Mouse (Mus musculus): ENCODE data around the gene Crybg1. TPM values are rescaled to one million over a fixed set of nuclear protein-coding genes. Genes with fewer than 3 reads are reported as not detected.

Gene Crybg1
- polyA plus RNA-seq, 1 experiment from 2014 or later = 0.21 TPM

DNA sequence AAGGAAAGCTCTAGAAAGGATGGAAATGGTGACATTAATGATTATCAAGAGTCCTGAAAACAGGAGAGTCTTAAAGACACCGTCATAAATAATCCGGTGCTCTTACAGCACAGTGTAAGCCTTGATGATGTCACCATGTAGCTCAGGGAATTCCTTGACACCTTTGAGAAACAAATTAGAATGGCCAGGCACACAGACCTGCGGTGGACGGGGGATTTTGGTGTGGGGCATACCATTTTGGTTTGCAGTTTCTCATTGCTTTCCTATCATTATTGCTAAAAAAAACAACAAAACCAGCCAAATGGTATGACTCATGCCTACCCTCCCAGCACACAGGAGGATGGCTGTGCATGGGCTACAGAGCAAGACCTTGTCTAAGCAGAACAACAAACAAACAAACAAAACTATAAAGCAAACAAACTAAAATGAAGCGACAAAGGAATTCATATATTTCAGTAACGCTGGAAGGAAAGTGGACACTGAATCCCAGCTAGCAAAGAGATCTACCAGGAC, 82.7 kb downstream of the Crybg1 start:
- Histone ChIP-seq H3K27ac (no peak overlapping the region), H3K9me3 (ENCODE audit: control insufficient read depth, low read length) (no peaks in the 10 kb centered on the region), H3K9ac (no peak overlapping the region), H3K4me2 (replicated peaks) (no peak overlapping the region), H3K36me3 (replicated peaks; ENCODE audit: control insufficient read depth, insufficient read depth) (no peaks in the 10 kb centered on the region), H3K4me3 (replicated peaks; ENCODE audit: low read length) (no peak overlapping the region), H3K4me1 (replicated peaks; ENCODE audit: control insufficient read depth, insufficient read depth, low read length) (no peaks in the 10 kb centered on the region), H3K27me3 (ENCODE audit: control insufficient read depth, insufficient read depth, low read length) (no peaks in the 10 kb centered on the region)
- WGBS = 95% methylated on average over 6 of the region's 6 CpGs
- DNase-seq (ENCODE audit: low spot score) (no peak), ATAC-seq (ENCODE audit: low FRiP score) (no peak)

DNA sequence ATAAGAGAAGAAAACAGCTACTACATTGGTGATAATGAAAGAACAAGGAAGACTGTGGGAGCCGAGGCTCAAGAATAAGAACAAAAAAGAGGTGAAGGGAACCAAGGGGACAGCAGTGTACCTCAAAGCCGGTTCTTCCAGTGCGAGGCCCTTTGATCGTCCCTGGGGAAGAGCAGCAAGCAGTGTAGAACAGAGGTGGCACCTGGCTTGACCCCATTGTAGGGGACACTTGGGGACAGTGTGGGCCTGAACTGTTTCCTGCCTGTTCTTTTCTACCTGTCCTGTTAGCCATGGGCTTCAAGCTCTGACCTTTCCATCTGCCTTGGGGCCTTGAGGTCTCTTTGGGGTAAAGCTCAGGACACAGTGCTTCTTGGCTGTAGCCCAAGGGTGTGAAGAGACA, 85.7 kb downstream of the Crybg1 start:
- H3K4me1 ChIP-seq (replicated peaks; ENCODE audit: control insufficient read depth, insufficient read depth, low read length) = no peaks in the 10 kb centered on the region
- ATAC-seq (ENCODE audit: low FRiP score) = no peak
- H3K36me3 ChIP-seq (replicated peaks; ENCODE audit: control insufficient read depth, insufficient read depth) = no peaks in the 10 kb centered on the region
- WGBS = 94% methylated on average over 4 of the region's 4 CpGs
- H3K27ac ChIP-seq = no peak overlapping the region
- H3K9ac ChIP-seq = no peak overlapping the region
- H3K4me3 ChIP-seq (replicated peaks; ENCODE audit: low read length) = no peak overlapping the region
- no peaks in the 10 kb centered on the region for H3K27me3 ChIP-seq (ENCODE audit: control insufficient read depth, insufficient read depth, low read length)
- H3K9me3 ChIP-seq (ENCODE audit: control insufficient read depth, low read length) = no peaks in the 10 kb centered on the region
- H3K4me2 ChIP-seq (replicated peaks) = no peak overlapping the region
- no peak for DNase-seq (ENCODE audit: low spot score)

DNA sequence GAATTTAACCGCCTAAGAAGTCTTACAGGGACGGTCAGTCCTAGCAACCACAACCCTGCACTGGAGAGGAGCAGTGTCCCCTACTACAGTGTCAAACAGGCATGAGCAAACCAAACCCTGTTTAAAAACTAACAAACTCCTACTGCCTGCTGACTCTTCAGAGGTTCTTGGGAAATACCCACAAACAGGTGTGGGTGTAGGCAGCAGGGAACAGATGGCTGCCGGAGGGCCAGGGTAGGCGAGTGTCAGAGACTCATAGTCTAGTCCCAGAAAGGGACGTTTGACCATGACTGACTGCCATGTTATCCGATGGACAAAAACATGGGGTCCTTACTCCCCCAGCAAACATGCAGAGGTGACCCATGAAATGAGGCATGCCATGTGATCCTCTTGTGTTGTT, 97.7 kb downstream of the Crybg1 start:
- no peaks in the 10 kb centered on the region for H3K36me3 ChIP-seq (replicated peaks; ENCODE audit: control insufficient read depth, insufficient read depth)
- H3K4me2 ChIP-seq (replicated peaks) = no peak overlapping the region
- no peaks in the 10 kb centered on the region for H3K27me3 ChIP-seq (ENCODE audit: control insufficient read depth, insufficient read depth, low read length)
- no peak overlapping the region for H3K9ac ChIP-seq
- H3K4me3 ChIP-seq (replicated peaks; ENCODE audit: low read length) = no peak overlapping the region
- no peak for DNase-seq (ENCODE audit: low spot score)
- 71% methylated on average over 6 of the region's 6 CpGs for WGBS
- ATAC-seq (ENCODE audit: low FRiP score) = no peak
- no peaks in the 10 kb centered on the region for H3K4me1 ChIP-seq (replicated peaks; ENCODE audit: control insufficient read depth, insufficient read depth, low read length)
- no peak overlapping the region for H3K27ac ChIP-seq
- no peaks in the 10 kb centered on the region for H3K9me3 ChIP-seq (ENCODE audit: control insufficient read depth, low read length)

DNA sequence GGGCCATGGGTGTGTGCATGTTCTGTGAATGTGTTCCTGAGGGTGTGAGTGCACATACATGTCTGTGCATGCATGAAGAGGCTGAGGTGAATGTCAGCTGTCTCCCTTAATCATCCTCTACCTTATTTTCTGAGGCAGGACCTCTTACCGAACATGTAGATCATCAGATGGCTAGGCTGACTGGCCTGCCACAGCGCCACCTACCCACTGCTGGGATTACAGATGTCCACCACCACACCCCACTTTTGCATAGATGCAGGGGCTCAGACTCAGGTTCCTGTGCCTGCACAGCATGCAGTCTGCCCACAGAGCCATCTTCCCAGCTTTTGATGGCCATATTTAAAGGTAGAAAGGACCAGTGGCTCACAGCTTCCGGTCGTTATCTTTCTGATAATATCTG, 103.9 kb downstream of the Crybg1 start:
- H3K36me3 ChIP-seq (replicated peaks; ENCODE audit: control insufficient read depth, insufficient read depth) = no peaks in the 10 kb centered on the region
- no peak for ATAC-seq (ENCODE audit: low FRiP score)
- H3K27me3 ChIP-seq (ENCODE audit: control insufficient read depth, insufficient read depth, low read length) = no peaks in the 10 kb centered on the region
- 81% methylated on average over 4 of the region's 4 CpGs for WGBS
- no peak for DNase-seq (ENCODE audit: low spot score)
- no peak overlapping the region for H3K4me2 ChIP-seq (replicated peaks)
- H3K9ac ChIP-seq = no peak overlapping the region
- H3K27ac ChIP-seq = no peak overlapping the region
- H3K9me3 ChIP-seq (ENCODE audit: control insufficient read depth, low read length) = no peaks in the 10 kb centered on the region
- H3K4me3 ChIP-seq (replicated peaks; ENCODE audit: low read length) = no peak overlapping the region
- no peaks in the 10 kb centered on the region for H3K4me1 ChIP-seq (replicated peaks; ENCODE audit: control insufficient read depth, insufficient read depth, low read length)

- no peaks in the 10 kb centered on the region for H3K36me3 ChIP-seq (replicated peaks; ENCODE audit: control insufficient read depth, insufficient read depth)
- ATAC-seq (ENCODE audit: low FRiP score) (no peak), DNase-seq (ENCODE audit: low spot score) (no peak)
- no peak overlapping the region for H3K9ac ChIP-seq
- no peaks in the 10 kb centered on the region for H3K4me1 ChIP-seq (replicated peaks; ENCODE audit: control insufficient read depth, insufficient read depth, low read length)
- WGBS = 67% methylated on average over 7 of the region's 7 CpGs
- H3K4me2 ChIP-seq (replicated peaks) = no peak overlapping the region
- H3K27me3 ChIP-seq (ENCODE audit: control insufficient read depth, insufficient read depth, low read length) = no peaks in the 10 kb centered on the region
- no peaks in the 10 kb centered on the region for H3K9me3 ChIP-seq (ENCODE audit: control insufficient read depth, low read length)
- H3K27ac ChIP-seq = no peak overlapping the region
- no peak overlapping the region for H3K4me3 ChIP-seq (replicated peaks; ENCODE audit: low read length)
Measured at GRCm38 (mm10) chr10:44043630-44044029, 105.0 kb downstream of the Crybg1 start.

- WGBS = 91% methylated on average over 2 of the region's 2 CpGs
- ATAC-seq (ENCODE audit: low FRiP score) (no peak), DNase-seq (ENCODE audit: low spot score) (no peak)
- Histone ChIP-seq H3K27ac (no peak overlapping the region), H3K9ac (no peak overlapping the region), H3K4me2 (replicated peaks) (no peak overlapping the region), H3K4me3 (replicated peaks; ENCODE audit: low read length) (no peak overlapping the region), H3K36me3 (replicated peaks; ENCODE audit: control insufficient read depth, insufficient read depth) (no peaks in the 10 kb centered on the region), H3K9me3 (ENCODE audit: control insufficient read depth, low read length) (no peaks in the 10 kb centered on the region), H3K4me1 (replicated peaks; ENCODE audit: control insufficient read depth, insufficient read depth, low read length) (no peaks in the 10 kb centered on the region), H3K27me3 (ENCODE audit: control insufficient read depth, insufficient read depth, low read length) (no peaks in the 10 kb centered on the region)
Measured at GRCm38 (mm10) chr10:44039185-44039584, 109.5 kb downstream of the Crybg1 start.

DNA sequence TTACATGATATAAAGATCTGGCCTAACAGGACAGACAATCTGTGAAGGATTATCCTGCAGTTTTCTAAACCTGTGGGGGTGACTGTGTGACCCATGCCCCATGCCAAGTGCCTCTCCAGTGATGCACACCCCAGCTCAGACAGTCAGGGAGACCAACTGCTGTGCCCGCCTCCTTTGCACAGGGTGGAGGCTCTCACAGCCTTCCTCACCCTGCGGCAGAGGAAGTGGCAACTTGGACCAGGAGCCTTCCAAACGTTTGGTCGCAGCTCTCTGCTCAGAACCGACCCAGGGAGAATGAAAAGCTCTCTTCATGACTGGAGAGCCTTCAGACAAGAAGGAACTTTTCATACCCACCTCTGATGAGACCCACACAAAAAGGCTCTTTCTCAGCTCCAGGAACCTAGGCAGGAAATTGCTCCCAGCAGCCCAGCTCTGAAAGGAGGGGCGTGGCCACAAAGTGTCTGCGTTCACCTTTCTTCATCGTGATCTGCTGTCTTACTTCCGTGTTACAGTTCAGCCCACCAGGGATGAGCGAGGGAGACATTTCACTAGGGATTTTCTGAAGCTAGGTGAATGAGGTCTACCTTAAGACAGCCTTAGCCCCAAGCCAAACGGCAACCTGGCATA, 110.6 kb downstream of the Crybg1 start:
- Histone ChIP-seq H3K36me3 (replicated peaks; ENCODE audit: control insufficient read depth, insufficient read depth) (no peaks in the 10 kb centered on the region), H3K9me3 (ENCODE audit: control insufficient read depth, low read length) (no peaks in the 10 kb centered on the region), H3K4me2 (replicated peaks) (no peak overlapping the region), H3K27me3 (ENCODE audit: control insufficient read depth, insufficient read depth, low read length) (no peaks in the 10 kb centered on the region), H3K4me3 (replicated peaks; ENCODE audit: low read length) (no peak overlapping the region), H3K9ac (no peak overlapping the region), H3K4me1 (replicated peaks; ENCODE audit: control insufficient read depth, insufficient read depth, low read length) (no peaks in the 10 kb centered on the region), H3K27ac (no peak overlapping the region)
- DNase-seq (ENCODE audit: low spot score) (no peak), ATAC-seq (ENCODE audit: low FRiP score) (no peak)
- WGBS = 57% methylated on average over 11 of the region's 11 CpGs

- Histone ChIP-seq H3K4me1 (replicated peaks; ENCODE audit: control insufficient read depth, insufficient read depth, low read length) (no peaks in the 10 kb centered on the region), H3K27me3 (ENCODE audit: control insufficient read depth, insufficient read depth, low read length) (no peaks in the 10 kb centered on the region), H3K9me3 (ENCODE audit: control insufficient read depth, low read length) (no peaks in the 10 kb centered on the region), H3K4me2 (replicated peaks) (no peak overlapping the region), H3K27ac (no peak overlapping the region), H3K4me3 (replicated peaks; ENCODE audit: low read length) (no peak overlapping the region), H3K36me3 (replicated peaks; ENCODE audit: control insufficient read depth, insufficient read depth) (no peaks in the 10 kb centered on the region), H3K9ac (no peak overlapping the region)
- ATAC-seq (ENCODE audit: low FRiP score) = no peak
- DNase-seq (ENCODE audit: low spot score) = no peak
- 93% methylated on average over 3 of the region's 3 CpGs for WGBS
Measured at GRCm38 (mm10) chr10:44029566-44029965, 119.1 kb downstream of the Crybg1 start.

DNA sequence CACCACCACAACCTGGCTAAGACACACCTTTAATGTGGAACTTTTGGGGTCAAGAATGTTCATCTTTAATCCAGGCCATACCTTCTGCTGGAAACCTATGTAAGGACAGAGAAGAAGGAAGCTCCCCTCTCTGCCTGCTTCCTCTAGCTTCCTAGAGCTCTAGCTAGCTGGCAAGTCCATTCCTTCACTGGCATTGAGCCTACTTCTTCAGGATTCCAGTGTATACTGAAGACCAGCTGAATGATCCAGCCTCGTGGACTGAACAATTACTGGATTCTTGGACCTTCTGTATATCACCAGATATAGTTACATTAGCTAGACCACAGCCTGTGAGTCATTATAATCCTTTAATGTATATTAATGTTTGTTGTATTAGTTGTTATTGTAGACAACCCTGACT, 121.4 kb downstream of the Crybg1 start:
- H3K9ac ChIP-seq = no peak overlapping the region
- H3K36me3 ChIP-seq (replicated peaks; ENCODE audit: control insufficient read depth, insufficient read depth) = no peaks in the 10 kb centered on the region
- no peak overlapping the region for H3K27ac ChIP-seq
- H3K4me2 ChIP-seq (replicated peaks) = no peak overlapping the region
- H3K4me3 ChIP-seq (replicated peaks; ENCODE audit: low read length) = no peak overlapping the region
- no peaks in the 10 kb centered on the region for H3K9me3 ChIP-seq (ENCODE audit: control insufficient read depth, low read length)
- no peaks in the 10 kb centered on the region for H3K27me3 ChIP-seq (ENCODE audit: control insufficient read depth, insufficient read depth, low read length)
- ATAC-seq (ENCODE audit: low FRiP score) = no peak
- no peak for DNase-seq (ENCODE audit: low spot score)
- 53% methylated on average over 1 of the region's 1 CpGs for WGBS
- H3K4me1 ChIP-seq (replicated peaks; ENCODE audit: control insufficient read depth, insufficient read depth, low read length) = no peaks in the 10 kb centered on the region

- Histone ChIP-seq H3K36me3 (replicated peaks; ENCODE audit: control insufficient read depth, insufficient read depth) (no peaks in the 10 kb centered on the region), H3K27me3 (ENCODE audit: control insufficient read depth, insufficient read depth, low read length) (no peaks in the 10 kb centered on the region), H3K27ac (no peak overlapping the region), H3K9ac (no peak overlapping the region), H3K4me3 (replicated peaks; ENCODE audit: low read length) (no peak overlapping the region), H3K4me1 (replicated peaks; ENCODE audit: control insufficient read depth, insufficient read depth, low read length) (no peaks in the 10 kb centered on the region), H3K4me2 (replicated peaks) (no peak overlapping the region), H3K9me3 (ENCODE audit: control insufficient read depth, low read length) (no peaks in the 10 kb centered on the region)
- ATAC-seq (ENCODE audit: low FRiP score) (no peak), DNase-seq (ENCODE audit: low spot score) (no peak)
- WGBS = 82% methylated on average over 1 of the region's 1 CpGs
Measured at GRCm38 (mm10) chr10:44026105-44026504, 122.5 kb downstream of the Crybg1 start.
